Mouse (Mus musculus): ENCODE results near the gene Ttc24.

DNA sequence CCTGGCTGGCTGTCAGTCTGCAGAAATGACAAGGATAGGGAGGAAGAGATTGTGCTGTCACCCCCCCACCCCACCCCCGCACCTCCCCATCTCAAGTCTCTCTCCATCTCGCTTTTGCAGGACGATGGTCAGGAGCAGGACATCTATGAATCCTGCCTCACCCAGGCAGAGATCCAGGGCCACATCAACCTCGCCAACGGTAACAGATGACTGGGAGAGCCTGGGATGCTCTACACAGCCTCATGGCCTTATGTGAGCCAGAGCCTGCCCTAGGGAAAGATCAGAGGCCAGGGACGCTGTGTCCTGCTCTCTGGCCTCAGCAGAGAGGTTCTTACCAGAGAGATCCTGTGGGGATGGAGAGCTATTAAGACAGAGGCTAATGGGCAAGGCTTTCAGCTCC is 12.5 kb upstream of the Ttc24 start:
- TF ChIP-seq CTCF (IDR thresholded peaks at IDR 0.05; ENCODE audit: extremely low read depth, insufficient read depth, insufficient read length, insufficient replicate concordance) (no peak), POLR2A (IDR thresholded peaks at IDR 0.05; ENCODE audit: low read depth, low read length) (no peak)

All from spleen, adult 2 months (tissue).